Mouse (Mus musculus) heart, embryonic 12.5 days (tissue): ENCODE measurements at regions not wholly inside any gene's neighbourhood (a gene's known extent, or its start where the extent isn't known, plus 50 kb on each side); places are given as distances from the start of the nearest gene placed in this dataset.
"Not testable (repeated sequence)": the region's sequence is repeated elsewhere in the genome, so short reads cannot be mapped to it uniquely, and the experiment has no call there.

Experiments used
- ATAC-seq: fragments of 200-750 bp; cut with Nextera tagmentation; 2 replicates; pipeline ENCODE4 v1.8.0; 2017; ENCODE audit warnings: moderate TSS enrichment, moderate library complexity; ENCODE audit not compliant: insufficient number of reproducible peaks, low FRiP score
- H3K27ac ChIP-seq: fragments of 300-500 bp; sonication (generic); 2 replicates; pipeline ENCODE4 v1.5.1; 2016; ENCODE audit warnings: mild to moderate bottlenecking, moderate library complexity; ENCODE audit not compliant: poor library complexity, severe bottlenecking
- H3K27me3 ChIP-seq: fragments of 300-500 bp; sonication (generic); replicated peaks from 2 replicates; pipeline ENCODE4 v1.6.1; 2016; ENCODE audit warnings: mild to moderate bottlenecking, moderate library complexity
- H3K36me3 ChIP-seq: fragments of 300-500 bp; sonication (generic); 2 replicates; pipeline ENCODE4 v1.6.1; 2016; ENCODE audit warnings: mild to moderate bottlenecking, moderate library complexity
- H3K4me1 ChIP-seq: fragments of 300-500 bp; sonication (generic); replicated peaks from 2 replicates; pipeline ENCODE4 v1.6.1; 2016; ENCODE audit warnings: mild to moderate bottlenecking
- H3K4me2 ChIP-seq: fragments of 300-500 bp; sonication (generic); 2 replicates; pipeline ENCODE4 v1.6.1; 2016; ENCODE audit warnings: mild to moderate bottlenecking, moderate library complexity
- H3K4me3 ChIP-seq: fragments of 300-500 bp; sonication (generic); 2 replicates; pipeline ENCODE4 v1.5.1; 2016; ENCODE audit warnings: mild to moderate bottlenecking
- H3K9ac ChIP-seq: fragments of 300-500 bp; sonication (generic); 2 replicates; pipeline ENCODE4 v1.6.1; 2016; ENCODE audit warnings: mild to moderate bottlenecking, moderate library complexity
- H3K9me3 ChIP-seq: fragments of 300-500 bp; sonication (generic); replicated peaks from 2 replicates; pipeline ENCODE4 v1.6.1; 2016; ENCODE audit warnings: mild to moderate bottlenecking, moderate library complexity
- WGBS: fragments of 180-500 bp; shearing (Covaris S2); methylation state at CpG from one replicate; pipeline ENCODE4 v1.1.7; 2016; 5-methylcytosine and 5-hydroxymethylcytosine counted together

DNA sequence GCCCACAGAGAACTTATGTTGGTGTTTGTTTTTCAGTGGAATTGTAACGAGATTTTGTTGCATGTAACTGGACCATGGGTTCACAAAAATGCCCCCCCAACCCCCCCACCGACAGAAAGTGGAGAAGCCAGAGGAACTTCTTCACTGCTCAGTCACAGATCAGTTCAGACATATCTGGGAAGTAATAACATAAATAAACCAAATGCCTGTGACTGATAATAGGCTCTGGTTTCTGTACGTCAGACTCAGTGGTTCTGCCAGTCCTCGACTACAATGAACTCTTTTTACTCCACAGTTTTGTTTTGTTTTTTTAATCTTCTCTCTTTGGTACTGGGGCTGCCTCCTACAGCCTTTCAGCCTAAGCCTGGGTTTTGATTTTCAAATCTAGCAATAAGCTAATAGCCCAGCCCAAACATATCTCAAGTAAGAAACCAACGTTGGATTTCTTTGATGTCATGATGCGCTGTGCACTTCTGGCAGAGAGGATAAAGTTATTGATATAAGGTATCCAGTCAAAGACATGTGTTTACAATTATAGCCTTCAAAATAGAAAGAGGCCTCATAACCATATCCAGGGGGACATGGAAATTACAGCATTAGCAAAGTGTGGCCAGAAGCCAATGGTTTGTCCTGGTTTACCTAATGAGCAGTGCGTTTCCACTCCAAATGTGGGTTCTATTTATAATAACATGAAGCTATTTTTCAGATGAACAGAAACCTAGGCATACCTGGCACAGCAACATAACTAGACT lies 244.0 kb upstream of the Intu start:
- H3K4me1 ChIP-seq, result no peaks in the 10 kb centered on the region; the same call in 1 of the 2 replicates
- ATAC-seq, result no peak
- 53% methylated on average over 7 of the region's 7 CpGs for WGBS

DNA sequence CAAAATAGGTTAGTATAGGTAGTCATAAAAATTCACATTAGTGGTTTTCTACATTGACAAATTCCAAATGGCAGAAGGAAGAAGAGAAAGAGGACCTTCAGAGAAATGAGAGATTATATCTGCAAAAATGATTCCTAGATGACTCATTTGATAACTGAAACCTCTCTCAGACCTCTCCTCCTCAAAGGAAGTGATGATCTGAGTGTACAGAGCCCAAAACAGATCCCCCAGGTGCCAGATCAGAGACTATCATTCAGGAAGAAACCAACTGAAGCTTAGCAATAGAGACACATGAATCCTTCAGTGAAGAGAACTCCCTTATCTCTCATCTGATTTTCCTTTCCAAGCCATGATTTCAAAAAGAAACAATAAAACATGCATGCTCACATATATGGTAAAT lies 234.0 kb upstream of the Intu start:
- peaks cover 4% of the 10 kb centered on the region for H3K9me3 ChIP-seq

More for the DNA sequence above, 244.0 kb upstream of the Intu start:
- Histone ChIP-seq H3K4me3 (no peak overlapping the region), H3K36me3 (no peaks in the 10 kb centered on the region), H3K9me3 (no peaks in the 10 kb centered on the region), H3K27ac (no peak overlapping the region; the same call in 1 of the 2 replicates), H3K4me2 (no peak overlapping the region), H3K27me3 (no peaks in the 10 kb centered on the region), H3K9ac (no peak overlapping the region)

DNA sequence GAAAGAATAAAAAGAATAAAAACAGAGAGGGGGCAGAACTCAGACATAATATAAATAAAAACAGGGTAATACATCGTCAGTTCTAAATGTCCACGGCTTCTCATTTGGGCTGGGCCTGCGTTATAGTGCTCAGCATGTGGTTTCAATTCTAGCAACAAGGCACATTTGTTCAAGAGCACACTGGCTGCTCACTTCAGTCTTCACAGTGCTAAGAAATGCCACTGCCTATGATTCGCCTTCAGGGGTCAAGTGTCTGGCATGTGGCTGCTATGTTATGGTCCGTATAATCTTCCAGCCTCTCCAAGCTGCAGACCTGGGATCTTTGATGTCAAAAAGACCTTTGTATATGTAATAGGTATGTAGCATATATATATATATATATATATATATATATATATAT lies 210.8 kb upstream of the Intu start:
- no peak for ATAC-seq
- Histone ChIP-seq H3K36me3 (no peaks in the 10 kb centered on the region), H3K27ac (no peak overlapping the region), H3K27me3 (no peaks in the 10 kb centered on the region), H3K4me3 (no peak overlapping the region), H3K4me1 (no peaks in the 10 kb centered on the region), H3K9me3 (no peaks in the 10 kb centered on the region), H3K9ac (no peak overlapping the region), H3K4me2 (no peak overlapping the region)
- 67% methylated on average over 5 of the region's 5 CpGs for WGBS

More for the DNA sequence above, 234.0 kb upstream of the Intu start:
- Histone ChIP-seq H3K4me2 (no peak overlapping the region), H3K4me3 (no peak overlapping the region), H3K27ac (no peak overlapping the region), H3K9ac (no peak overlapping the region), H3K4me1 (no peaks in the 10 kb centered on the region), H3K27me3 (no peaks in the 10 kb centered on the region), H3K36me3 (no peaks in the 10 kb centered on the region)
- ATAC-seq, result no peak

- Histone ChIP-seq H3K36me3 (no peaks in the 10 kb centered on the region), H3K27ac (no peak overlapping the region), H3K9ac (no peak overlapping the region), H3K4me3 (no peak overlapping the region), H3K9me3 (no peaks in the 10 kb centered on the region), H3K27me3 (no peaks in the 10 kb centered on the region), H3K4me1 (0 out of 2 replicates have a peak, but pooled peaks cover 3% of the 10 kb centered on the region), H3K4me2 (no peak overlapping the region)
- 82% methylated on average over 22 of the region's 22 CpGs for WGBS
- no peak for ATAC-seq
Observed at GRCm38 (mm10) chr3:40325872-40326803, 204.9 kb upstream of the Intu start.

GRCm38 (mm10) chr3:40339492-40340030 lies 191.5 kb upstream of the Intu start:
- ATAC-seq, result no peak
- Histone ChIP-seq H3K27ac (no peak overlapping the region), H3K27me3 (no peaks in the 10 kb centered on the region), H3K4me3 (no peak overlapping the region), H3K9me3 (peaks cover 2% of the 10 kb centered on the region), H3K9ac (no peak overlapping the region), H3K36me3 (no peaks in the 10 kb centered on the region), H3K4me2 (no peak overlapping the region), H3K4me1 (no peaks in the 10 kb centered on the region)
- WGBS, result 78% methylated on average over 5 of the region's 5 CpGs

GRCm38 (mm10) chr3:40355103-40355502 lies 176.0 kb upstream of the Intu start:
- no peak overlapping the region for H3K27ac ChIP-seq
- H3K9me3 ChIP-seq, result no peaks in the 10 kb centered on the region
- H3K4me3 ChIP-seq, result no peak overlapping the region
- no peaks in the 10 kb centered on the region for H3K4me1 ChIP-seq
- H3K27me3 ChIP-seq, result no peaks in the 10 kb centered on the region
- no peak overlapping the region for H3K4me2 ChIP-seq
- ATAC-seq, result no peak
- no peaks in the 10 kb centered on the region for H3K36me3 ChIP-seq
- 73% methylated on average over 4 of the region's 4 CpGs for WGBS
- no peak overlapping the region for H3K9ac ChIP-seq

- no peak overlapping the region for H3K9ac ChIP-seq
- no peaks in the 10 kb centered on the region for H3K4me1 ChIP-seq
- no peaks in the 10 kb centered on the region for H3K36me3 ChIP-seq
- no peak overlapping the region for H3K27ac ChIP-seq
- no peak for ATAC-seq
- WGBS, result 76% methylated on average over 4 of the region's 4 CpGs
- no peaks in the 10 kb centered on the region for H3K9me3 ChIP-seq
- no peaks in the 10 kb centered on the region for H3K27me3 ChIP-seq
- no peak overlapping the region for H3K4me2 ChIP-seq
- H3K4me3 ChIP-seq, result no peak overlapping the region
Observed at GRCm38 (mm10) chr3:40368421-40368820, 162.7 kb upstream of the Intu start.

GRCm38 (mm10) chr3:40371411-40371810 lies 159.7 kb upstream of the Intu start:
- no peak for ATAC-seq
- Histone ChIP-seq H3K4me2 (no peak overlapping the region), H3K4me1 (no peaks in the 10 kb centered on the region), H3K27ac (no peak overlapping the region), H3K4me3 (no peak overlapping the region), H3K36me3 (no peaks in the 10 kb centered on the region), H3K9me3 (no peaks in the 10 kb centered on the region), H3K27me3 (no peaks in the 10 kb centered on the region), H3K9ac (no peak overlapping the region)
- WGBS, result 58% methylated on average over 7 of the region's 7 CpGs

DNA sequence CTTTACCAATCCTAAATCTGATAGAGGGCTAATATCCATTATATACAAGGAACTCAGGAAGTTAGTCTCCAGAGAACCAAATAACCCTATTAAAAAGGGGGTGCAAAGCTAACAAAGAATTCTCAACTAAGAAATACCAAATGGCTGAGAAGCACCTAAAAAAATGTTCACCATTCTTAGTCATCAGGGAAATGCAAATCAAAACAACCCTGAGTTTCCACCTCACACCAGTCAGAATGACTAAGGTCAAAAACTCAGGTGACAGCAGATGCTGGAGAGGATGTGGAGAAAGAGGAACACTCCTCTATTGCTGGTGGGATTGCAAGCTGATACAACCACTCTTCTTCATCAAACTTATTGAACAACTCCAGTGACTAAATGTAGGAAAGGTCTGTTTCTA lies 154.9 kb upstream of the Intu start:
- not testable (repeated sequence) for H3K27ac ChIP-seq, H3K4me3 ChIP-seq, H3K9ac ChIP-seq, ATAC-seq, H3K4me1 ChIP-seq, H3K4me2 ChIP-seq, H3K36me3 ChIP-seq, H3K9me3 ChIP-seq, H3K27me3 ChIP-seq

DNA sequence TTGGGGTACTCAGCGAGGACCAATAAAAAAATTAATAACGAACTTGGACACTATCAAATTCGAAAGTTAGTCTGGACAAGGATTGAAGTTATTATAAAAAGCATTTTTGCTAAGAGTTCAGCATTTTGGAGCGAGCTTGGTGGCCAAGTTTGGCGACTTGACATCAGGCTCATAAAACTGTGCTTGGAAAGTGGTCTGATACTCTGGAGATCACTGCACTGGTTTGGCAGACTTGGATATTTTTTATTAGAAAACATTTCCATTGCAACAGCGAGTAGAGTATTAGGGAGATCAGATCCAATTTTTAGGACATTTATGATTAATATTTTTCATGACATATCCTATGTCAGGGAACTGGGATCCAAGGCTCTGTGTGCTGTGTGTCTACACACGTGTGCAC lies 153.7 kb upstream of the Intu start:
- no peak overlapping the region for H3K4me3 ChIP-seq
- no peak overlapping the region for H3K4me2 ChIP-seq
- WGBS, result 76% methylated on average over 7 of the region's 7 CpGs
- H3K27me3 ChIP-seq, result no peaks in the 10 kb centered on the region
- H3K36me3 ChIP-seq, result no peaks in the 10 kb centered on the region
- no peak overlapping the region for H3K27ac ChIP-seq
- H3K4me1 ChIP-seq, result no peaks in the 10 kb centered on the region
- no peak overlapping the region for H3K9ac ChIP-seq
- H3K9me3 ChIP-seq, result no peaks in the 10 kb centered on the region
- ATAC-seq, result no peak

- 80% methylated on average over 2 of the region's 2 CpGs for WGBS
- Histone ChIP-seq H3K9ac (no peak overlapping the region), H3K27ac (no peak overlapping the region), H3K4me3 (no peak overlapping the region), H3K9me3 (no peaks in the 10 kb centered on the region), H3K36me3 (no peaks in the 10 kb centered on the region), H3K4me1 (no peaks in the 10 kb centered on the region), H3K27me3 (no peaks in the 10 kb centered on the region), H3K4me2 (no peak overlapping the region)
- ATAC-seq, result no peak
Observed at GRCm38 (mm10) chr3:40379063-40379462, 152.0 kb upstream of the Intu start.
